Mouse (Mus musculus): Measurements from ENCODE around the gene Spns1.
A peak's percentile ranks its signal among the peaks of the same experiment; 100 is the strongest.

The Spns1 gene

GRCm38 (mm10) chr7:126368367-126368766 lies 8.9 kb downstream of the Spns1 start:
- DNase-seq, result no peak

- DNase-seq, result no peak
Measured at GRCm38 (mm10) chr7:126367636-126368035, 9.6 kb downstream of the Spns1 start.

GRCm38 (mm10) chr7:126363038-126363437 lies 14.2 kb downstream of the Spns1 start:
- no peak for DNase-seq

- peak; percentile 10 for DNase-seq
Measured at GRCm38 (mm10) chr7:126359049-126359448, 18.2 kb downstream of the Spns1 start.

GRCm38 (mm10) chr7:126358413-126358812 lies 18.8 kb downstream of the Spns1 start:
- DNase-seq, result no peak

GRCm38 (mm10) chr7:126357838-126358237 lies 19.4 kb downstream of the Spns1 start:
- DNase-seq, result no peak

- DNase-seq, result no peak
Measured at GRCm38 (mm10) chr7:126356793-126357591, 20.3 kb downstream of the Spns1 start.

GRCm38 (mm10) chr7:126355847-126356597 lies 21.2 kb downstream of the Spns1 start:
- DNase-seq, result no peak

- DNase-seq, result peak; percentile 17
Measured at GRCm38 (mm10) chr7:126354738-126355614, 22.3 kb downstream of the Spns1 start.

- DNase-seq, result no peak
Measured at GRCm38 (mm10) chr7:126353994-126354365, 23.3 kb downstream of the Spns1 start.

- DNase-seq, result no peak
Measured at GRCm38 (mm10) chr7:126353251-126353993, 23.8 kb downstream of the Spns1 start.

- DNase-seq, result peak; percentile 14
Measured at GRCm38 (mm10) chr7:126351419-126351951, 25.8 kb downstream of the Spns1 start.

GRCm38 (mm10) chr7:126350748-126351418 lies 26.4 kb downstream of the Spns1 start:
- no peak for DNase-seq

GRCm38 (mm10) chr7:126348293-126348692 lies 29.0 kb downstream of the Spns1 start:
- DNase-seq, result no peak

- DNase-seq, result no peak
Measured at GRCm38 (mm10) chr7:126347098-126347497, 30.2 kb downstream of the Spns1 start.

GRCm38 (mm10) chr7:126345969-126346368 lies 31.3 kb downstream of the Spns1 start:
- no peak for DNase-seq

- no peak for DNase-seq
Measured at GRCm38 (mm10) chr7:126345557-126345956, 31.7 kb downstream of the Spns1 start.

- no peak for DNase-seq
Measured at GRCm38 (mm10) chr7:126340896-126341295, 36.4 kb downstream of the Spns1 start.

GRCm38 (mm10) chr7:126340206-126340618 lies 37.0 kb downstream of the Spns1 start:
- DNase-seq, result no peak

GRCm38 (mm10) chr7:126339521-126339971 lies 37.7 kb downstream of the Spns1 start:
- no peak for DNase-seq

GRCm38 (mm10) chr7:126338906-126339305 lies 38.3 kb downstream of the Spns1 start:
- no peak for DNase-seq
